Mouse (Mus musculus) splenic B cell, adult 2 months (primary cell): ENCODE measurements at regions not wholly inside any gene's neighbourhood (a gene's known extent, or its start where the extent isn't known, plus 50 kb on each side); places are given as distances from the start of the nearest gene placed in this dataset.

Source experiments
- DNase-seq: peaks from one replicate; pipeline ENCODE4 v3.0.0-alpha.2; 2011; ENCODE audit warnings: low read depth, low spot score
- H3K27me3 ChIP-seq: 2 replicates; pipeline ENCODE4 v1.6.1; 2012; ENCODE audit warnings: mild to moderate bottlenecking, low read length, moderate library complexity, mixed read lengths; ENCODE audit not compliant: control insufficient read depth, poor library complexity, insufficient read depth, severe bottlenecking
- H3K36me3 ChIP-seq: 2 replicates; pipeline ENCODE4 v1.6.1; 2012; ENCODE audit warnings: mild to moderate bottlenecking, low read length, moderate library complexity, mixed read lengths; ENCODE audit not compliant: control insufficient read depth, poor library complexity, insufficient read depth, severe bottlenecking

GRCm38 (mm10) chr8:15392056-15392455, 346.2 kb upstream of the BB014433 start:
- no peaks in the 10 kb centered on the region for H3K36me3 ChIP-seq
- H3K27me3 ChIP-seq, result no peaks in the 10 kb centered on the region
- DNase-seq, result no peak

GRCm38 (mm10) chr8:15388791-15389190, 342.9 kb upstream of the BB014433 start:
- H3K36me3 ChIP-seq, result no peaks in the 10 kb centered on the region
- DNase-seq, result no peak

GRCm38 (mm10) chr8:15367063-15367462, 321.2 kb upstream of the BB014433 start:
- H3K27me3 ChIP-seq, result no peaks in the 10 kb centered on the region
- DNase-seq, result no peak
- no peaks in the 10 kb centered on the region for H3K36me3 ChIP-seq

More at GRCm38 (mm10) chr8:15388791-15389190, 342.9 kb upstream of the BB014433 start:
- no peaks in the 10 kb centered on the region; the same call in 1 of the 2 replicates for H3K27me3 ChIP-seq

DNA sequence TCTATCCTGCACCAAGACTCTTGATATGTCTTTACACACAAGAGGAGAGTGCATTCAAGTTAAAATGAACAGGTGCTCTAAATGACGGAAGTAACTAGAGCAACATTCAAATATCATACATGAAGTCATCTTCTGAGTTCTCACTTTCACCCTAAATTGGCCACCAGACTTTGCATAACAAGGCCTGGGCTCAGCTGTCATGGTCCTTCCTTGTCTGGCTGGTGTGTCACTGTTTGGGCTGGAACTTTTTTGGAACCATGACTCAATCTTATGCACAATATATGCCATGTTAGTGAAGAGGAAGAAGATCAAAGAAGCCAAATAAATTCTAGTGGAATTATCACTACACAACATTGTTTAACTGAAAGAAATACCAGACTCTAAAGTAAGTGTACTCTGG, 318.7 kb upstream of the BB014433 start:
- no peak for DNase-seq
- Histone ChIP-seq H3K36me3 (no peaks in the 10 kb centered on the region), H3K27me3 (no peaks in the 10 kb centered on the region)

DNA sequence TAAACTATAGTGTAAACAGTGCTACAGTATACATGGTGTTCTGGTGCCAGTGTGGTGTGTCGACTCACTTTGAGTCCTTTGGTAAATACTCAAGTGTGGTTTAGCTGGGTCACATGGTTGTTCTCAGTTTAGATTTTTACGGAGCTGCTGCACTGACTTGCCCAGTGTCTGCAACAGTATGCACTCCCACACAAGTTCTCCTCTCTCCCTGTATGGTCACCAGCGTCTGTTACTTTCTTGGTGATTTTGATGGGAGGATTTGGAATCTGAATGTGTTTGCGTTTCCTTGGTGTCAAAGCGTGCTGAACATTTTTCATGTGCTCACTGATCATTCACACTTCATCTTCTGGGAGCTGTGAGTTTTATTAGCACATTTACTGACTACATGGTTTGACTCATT, 298.3 kb upstream of the BB014433 start:
- H3K27me3 ChIP-seq, result no peaks in the 10 kb centered on the region
- no peaks in the 10 kb centered on the region for H3K36me3 ChIP-seq
- DNase-seq, result no peak

GRCm38 (mm10) chr8:15343616-15344015, 297.7 kb upstream of the BB014433 start:
- Histone ChIP-seq H3K27me3 (no peaks in the 10 kb centered on the region), H3K36me3 (no peaks in the 10 kb centered on the region)
- no peak for DNase-seq

DNA sequence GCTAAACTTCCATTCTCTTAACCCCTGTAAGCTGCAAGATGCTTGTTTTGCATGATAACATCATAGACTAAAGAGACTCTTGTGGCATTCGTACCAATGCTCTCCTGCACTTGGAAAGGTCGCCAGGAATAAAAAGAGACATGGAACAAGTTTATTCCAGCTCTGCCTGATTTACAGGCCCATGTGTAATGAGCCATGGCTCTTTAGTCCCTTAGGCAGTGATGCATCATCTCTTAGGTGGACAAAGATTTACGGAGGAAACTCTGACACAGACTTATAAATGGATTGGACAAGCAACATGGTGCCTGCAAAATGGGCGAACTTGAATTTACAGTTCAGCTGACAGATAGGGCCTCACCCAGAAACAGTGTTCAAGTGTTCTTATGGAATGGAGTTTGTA, 288.7 kb upstream of the BB014433 start:
- H3K36me3 ChIP-seq, result no peaks in the 10 kb centered on the region
- DNase-seq, result no peak
- no peaks in the 10 kb centered on the region for H3K27me3 ChIP-seq

GRCm38 (mm10) chr8:15327312-15327711, 281.4 kb upstream of the BB014433 start:
- no peak for DNase-seq

DNA sequence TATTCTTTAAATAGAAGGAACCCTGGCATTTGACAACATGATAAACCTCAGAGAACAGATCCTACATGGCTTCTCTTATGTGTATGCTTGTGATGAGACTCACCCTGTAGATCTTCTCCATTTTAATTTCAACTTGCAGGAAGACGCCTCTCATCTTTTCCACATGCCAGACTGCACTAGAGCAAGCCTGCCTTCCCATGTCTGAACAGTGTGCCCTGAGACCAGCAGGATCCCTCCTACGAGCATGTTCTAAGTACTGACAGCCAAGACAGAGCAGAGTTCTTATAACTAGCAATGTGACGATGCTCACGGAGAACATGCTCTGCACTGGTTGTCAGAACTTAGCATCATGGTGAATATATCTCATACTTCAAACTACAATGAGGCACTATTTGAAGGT, 277.5 kb upstream of the BB014433 start:
- H3K27me3 ChIP-seq, result no peaks in the 10 kb centered on the region
- H3K36me3 ChIP-seq, result no peaks in the 10 kb centered on the region
- no peak for DNase-seq

More at GRCm38 (mm10) chr8:15327312-15327711, 281.4 kb upstream of the BB014433 start:
- no peaks in the 10 kb centered on the region for H3K27me3 ChIP-seq
- H3K36me3 ChIP-seq, result no peaks in the 10 kb centered on the region

DNA sequence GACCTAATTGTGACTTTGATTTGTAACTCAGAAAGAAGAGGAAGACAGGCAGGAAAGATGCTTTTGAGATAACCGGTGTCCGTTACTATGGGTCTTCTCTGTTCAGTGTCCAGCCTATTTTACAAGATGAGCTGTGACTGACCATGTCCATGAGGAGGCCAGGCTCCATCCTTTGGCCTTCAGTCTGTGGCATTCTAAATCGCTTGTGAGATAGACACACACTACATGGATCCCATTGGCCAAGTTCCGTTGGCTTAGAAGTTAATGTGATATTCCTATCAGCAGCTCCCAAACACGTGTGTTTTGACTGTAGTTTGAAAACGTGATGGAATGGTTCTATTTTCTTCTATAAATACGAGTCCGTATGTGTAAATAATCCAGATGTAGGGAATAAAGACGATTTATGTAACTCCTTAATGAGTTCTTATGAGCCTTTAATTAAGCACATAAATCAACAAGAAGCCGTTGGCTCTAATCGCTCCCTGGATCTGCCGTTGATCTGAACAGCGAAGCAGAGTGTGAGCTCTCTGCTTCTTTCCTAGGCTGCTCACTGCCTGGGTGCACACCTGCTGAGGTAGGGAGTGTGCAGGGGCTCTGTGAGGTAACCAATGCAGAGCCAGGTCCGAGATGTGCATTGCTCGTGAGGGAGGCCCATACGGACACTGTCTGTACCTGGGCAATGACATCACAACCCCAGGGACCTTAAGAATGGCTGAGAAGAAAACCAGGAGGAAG, 272.4 kb upstream of the BB014433 start:
- Histone ChIP-seq H3K27me3 (no peaks in the 10 kb centered on the region), H3K36me3 (no peaks in the 10 kb centered on the region)
- no peak for DNase-seq

DNA sequence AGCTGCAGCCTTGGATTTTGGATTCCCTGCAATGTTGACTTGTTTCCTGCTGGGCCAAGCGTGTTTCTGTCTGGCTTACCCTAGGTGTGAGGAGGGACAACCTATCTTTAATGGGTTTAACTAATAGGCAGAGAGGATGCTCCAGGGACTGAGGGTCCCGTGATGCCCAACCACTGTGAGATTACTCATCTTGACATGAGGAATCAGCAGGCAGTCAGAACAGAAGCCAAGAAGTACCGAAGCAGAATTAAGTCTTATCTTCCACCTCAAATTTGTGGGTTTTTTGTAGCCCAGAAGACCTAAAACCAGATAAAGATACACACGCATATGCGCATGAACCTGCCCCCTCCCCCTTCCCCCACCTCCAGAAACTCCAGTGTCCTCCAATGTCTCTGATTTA, 267.6 kb upstream of the BB014433 start:
- Histone ChIP-seq H3K36me3 (no peaks in the 10 kb centered on the region), H3K27me3 (no peaks in the 10 kb centered on the region)
- DNase-seq, result no peak

DNA sequence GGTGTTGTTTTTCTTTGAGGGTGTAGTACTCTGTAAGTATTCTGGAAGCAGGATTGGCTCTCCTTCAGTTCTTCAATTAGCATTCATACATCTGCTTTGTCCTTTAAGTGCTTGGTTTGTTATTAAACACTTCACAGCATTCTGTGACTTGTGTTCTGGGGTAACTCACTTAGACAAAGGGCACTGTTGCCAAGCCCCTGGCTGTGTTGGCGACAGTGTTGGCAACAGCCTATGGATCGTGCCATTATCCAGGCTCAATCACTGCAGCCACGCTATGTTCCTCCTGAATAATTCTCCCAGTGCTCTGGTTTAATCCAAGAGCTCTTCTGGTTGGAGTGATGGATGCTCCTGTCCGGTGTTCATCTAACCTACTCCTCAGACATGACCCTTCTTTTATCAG, 265.6 kb upstream of the BB014433 start:
- no peaks in the 10 kb centered on the region; the same call in 1 of the 2 replicates for H3K27me3 ChIP-seq
- H3K36me3 ChIP-seq, result no peaks in the 10 kb centered on the region
- no peak for DNase-seq

GRCm38 (mm10) chr8:15311045-15311444, 265.2 kb upstream of the BB014433 start:
- DNase-seq, result no peak
- Histone ChIP-seq H3K36me3 (no peaks in the 10 kb centered on the region), H3K27me3 (no peaks in the 10 kb centered on the region; the same call in 1 of the 2 replicates)

GRCm38 (mm10) chr8:15304143-15304677, 258.3 kb upstream of the BB014433 start:
- H3K36me3 ChIP-seq, result no peaks in the 10 kb centered on the region
- H3K27me3 ChIP-seq, result no peaks in the 10 kb centered on the region; the same call in 1 of the 2 replicates
- DNase-seq, result no peak

- no peaks in the 10 kb centered on the region for H3K36me3 ChIP-seq
- H3K27me3 ChIP-seq, result no peaks in the 10 kb centered on the region
- DNase-seq, result no peak
Measured at GRCm38 (mm10) chr8:15273775-15274174, 227.9 kb upstream of the BB014433 start.
